Mouse (Mus musculus) liver, embryonic 11.5 days (tissue): Measurements from ENCODE around the gene Gm11437. TPM values are rescaled to one million over a fixed set of nuclear protein-coding genes. Genes with fewer than 3 reads are reported as not detected.

Experiments used
- ATAC-seq: fragments of 200-750 bp; cut with Nextera tagmentation; replicated peaks from 2 replicates; pipeline ENCODE4 v1.8.0; 2017; ENCODE audit warnings: moderate number of reproducible peaks, mild to moderate bottlenecking, moderate TSS enrichment, moderate library complexity; ENCODE audit not compliant: low FRiP score
- DNase-seq: peaks from one replicate; pipeline ENCODE4 v3.0.0-alpha.2; 2017; ENCODE audit warnings: low spot score
- H3K27ac ChIP-seq: fragments of 300-500 bp; sonication (generic); 2 replicates; pipeline ENCODE4 v1.5.1; 2014; ENCODE audit warnings: mild to moderate bottlenecking, low read depth, low read length, control low read depth
- H3K27me3 ChIP-seq: fragments of 300-500 bp; sonication (generic); replicated peaks from 2 replicates; pipeline ENCODE4 v1.6.1; 2014; ENCODE audit warnings: low read length, mixed read lengths; ENCODE audit not compliant: control insufficient read depth, insufficient read depth
- H3K36me3 ChIP-seq: fragments of 300-500 bp; sonication (generic); 2 replicates; pipeline ENCODE4 v1.6.1; 2014; ENCODE audit warnings: mild to moderate bottlenecking, low read length, moderate library complexity, mixed read lengths; ENCODE audit not compliant: control insufficient read depth, insufficient read depth
- H3K4me1 ChIP-seq: fragments of 300-500 bp; sonication (generic); replicated peaks from 2 replicates; pipeline ENCODE4 v1.6.1; 2014; ENCODE audit warnings: low read length, mixed read lengths; ENCODE audit not compliant: control insufficient read depth, insufficient read depth
- H3K4me2 ChIP-seq: fragments of 300-500 bp; sonication (generic); 2 replicates; pipeline ENCODE4 v1.6.1; 2014; ENCODE audit warnings: mild to moderate bottlenecking, control low read depth, moderate library complexity
- H3K4me3 ChIP-seq: fragments of 300-500 bp; sonication (generic); 2 replicates; pipeline ENCODE4 v1.5.1; 2014; ENCODE audit warnings: low read depth, low read length, control low read depth
- H3K9ac ChIP-seq: fragments of 300-500 bp; sonication (generic); 2 replicates; pipeline ENCODE4 v1.6.1; 2014; ENCODE audit warnings: low read depth, low read length, control low read depth
- H3K9me3 ChIP-seq: fragments of 300-500 bp; sonication (generic); 2 replicates; pipeline ENCODE4 v1.6.1; 2016; ENCODE audit warnings: low read length, inconsistent platforms, mixed read lengths; ENCODE audit not compliant: control insufficient read depth
- WGBS: fragments of 180-500 bp; shearing (Covaris S2); extraction: QIAGEN DNeasy Blood & Tissue Kit; methylation state at CpG from one replicate; pipeline ENCODE4 v1.1.7; 2014; 5-methylcytosine and 5-hydroxymethylcytosine counted together
- polyA plus RNA-seq: library from polyadenylated mRNA; unstranded; fragments of >200 nt; fragmentation: Nextera tagmentation; extraction: Ambion mirVana; gene quantifications from 2 replicates; pipeline ENCODE4 v1.2.1, GENCODE M21; 2014

Gene Gm11437
- polyA plus RNA-seq, 1 experiment from 2014 or later, result not detected

DNA sequence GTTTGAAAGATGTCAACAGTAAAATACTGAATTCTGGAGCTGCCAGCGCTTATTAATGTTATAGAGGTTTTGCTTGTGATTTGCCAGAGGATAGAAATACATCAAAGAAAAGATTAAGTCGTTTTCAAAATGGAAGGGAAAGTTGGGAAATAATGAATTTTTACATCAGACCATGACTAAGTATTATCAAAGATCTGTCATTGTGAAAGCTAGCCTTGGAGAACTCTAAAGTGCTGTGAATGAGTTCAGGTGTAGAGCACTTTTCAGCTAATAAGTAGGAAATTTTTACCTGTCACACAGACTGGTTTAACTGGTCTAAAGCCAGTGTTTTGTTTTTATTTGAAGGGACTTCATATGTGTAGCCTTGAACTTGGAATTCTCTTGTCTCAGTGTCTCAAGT is 14.0 kb upstream of the Gm11437 start:
- Histone ChIP-seq H3K36me3 (no peaks in the 10 kb centered on the region), H3K4me1 (peaks cover 20% of the 10 kb centered on the region), H3K9me3 (no peaks in the 10 kb centered on the region), H3K27ac (no peak overlapping the region), H3K9ac (peak overlapping the region; percentile 90; the same call in 1 of the 2 replicates), H3K4me2 (peak overlapping the region; percentile 82), H3K4me3 (peak overlapping the region; percentile 91), H3K27me3 (no peaks in the 10 kb centered on the region)
- no peak for ATAC-seq
- 68% methylated on average over 2 of the region's 2 CpGs for WGBS
- no peak for DNase-seq

GRCm38 (mm10) chr11:84179954-84180598 is 12.8 kb upstream of the Gm11437 start:
- no peaks in the 10 kb centered on the region for H3K27me3 ChIP-seq
- H3K4me1 ChIP-seq, result peaks cover 20% of the 10 kb centered on the region
- peak overlapping the region; percentile 82 for H3K4me2 ChIP-seq
- peak; percentile 85 for DNase-seq
- H3K27ac ChIP-seq, result peak overlapping the region; percentile 92
- no peaks in the 10 kb centered on the region for H3K9me3 ChIP-seq
- under 1% methylated on average over 42 of the region's 44 CpGs for WGBS
- H3K9ac ChIP-seq, result peak overlapping the region; percentile 90
- no peaks in the 10 kb centered on the region for H3K36me3 ChIP-seq
- ATAC-seq, result peak; percentile 57; the same call in 1 of the 2 replicates
- peak overlapping the region; percentile 91 for H3K4me3 ChIP-seq

DNA sequence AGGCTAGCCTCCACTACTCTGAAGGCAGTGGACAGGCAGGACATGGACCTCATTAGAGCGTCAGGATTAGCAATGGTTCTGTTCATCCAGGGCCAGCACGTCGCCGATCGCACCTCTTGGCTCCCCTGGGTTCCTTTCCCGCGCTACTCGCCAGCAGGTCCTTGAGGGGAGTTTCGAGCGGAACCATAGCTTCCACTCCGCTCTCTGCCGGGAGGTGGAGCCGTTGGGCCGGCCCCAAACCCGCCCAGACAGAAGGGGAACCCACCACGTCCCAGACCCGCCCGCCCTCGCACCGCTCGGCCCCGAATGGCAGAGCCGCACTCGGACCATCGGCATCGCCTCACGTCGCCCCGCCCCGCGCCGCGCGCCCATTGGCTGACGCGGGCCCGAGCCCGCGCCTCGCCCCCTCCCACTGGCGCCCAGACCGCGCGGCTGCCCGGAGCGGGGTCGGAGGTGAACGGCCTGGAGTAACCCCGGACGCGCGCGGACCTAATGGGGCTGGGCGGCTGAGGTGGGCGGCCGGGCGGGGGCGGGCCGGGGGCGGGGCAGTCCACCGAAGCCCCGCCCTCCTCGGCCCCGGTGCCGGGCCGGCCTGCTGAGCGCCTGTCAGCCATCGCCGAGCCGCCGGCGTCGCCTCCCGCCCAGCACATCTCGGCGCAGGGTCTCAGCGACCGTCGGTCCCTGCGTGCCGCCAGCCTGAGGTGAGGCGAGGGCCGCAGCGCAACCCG is 12.1 kb upstream of the Gm11437 start:
- WGBS, result under 1% methylated on average over 54 of the region's 85 CpGs
- DNase-seq, result peak; percentile 98
- Histone ChIP-seq H3K27ac (peak overlapping the region; percentile 92), H3K27me3 (no peaks in the 10 kb centered on the region), H3K4me3 (peak overlapping the region; percentile 91), H3K4me2 (peak overlapping the region; percentile 82), H3K36me3 (no peaks in the 10 kb centered on the region), H3K9me3 (no peaks in the 10 kb centered on the region), H3K9ac (peak overlapping the region; percentile 90), H3K4me1 (peaks cover 20% of the 10 kb centered on the region)
- ATAC-seq, result peak; percentile 97

DNA sequence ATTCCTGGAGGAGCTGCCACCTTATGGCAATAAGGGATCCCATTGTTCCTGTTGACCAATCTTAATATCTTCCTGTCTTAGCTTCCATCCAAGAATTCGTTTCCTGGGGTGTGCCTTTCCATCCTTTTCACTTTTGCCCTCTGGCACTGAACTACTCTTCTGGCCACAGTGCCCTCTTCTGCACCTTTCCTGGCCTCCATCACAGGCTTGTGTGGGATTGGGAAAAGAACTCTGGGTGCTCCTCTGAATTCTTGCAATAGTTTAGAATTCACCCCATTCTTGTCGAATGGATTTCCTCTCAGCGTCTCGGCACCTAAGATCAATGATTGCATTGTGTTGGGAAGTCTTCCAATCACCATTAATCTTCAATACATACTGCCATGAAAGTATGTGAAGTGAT is 11.3 kb upstream of the Gm11437 start:
- Histone ChIP-seq H3K9ac (peak overlapping the region; percentile 90), H3K4me1 (peaks cover 20% of the 10 kb centered on the region)

GRCm38 (mm10) chr11:84172539-84173435 is 5.5 kb upstream of the Gm11437 start:
- H3K27ac ChIP-seq, result no peak overlapping the region
- no peak overlapping the region for H3K9ac ChIP-seq
- H3K9me3 ChIP-seq, result no peaks in the 10 kb centered on the region
- no peak for ATAC-seq
- H3K36me3 ChIP-seq, result no peaks in the 10 kb centered on the region
- no peak overlapping the region for H3K4me2 ChIP-seq
- H3K4me3 ChIP-seq, result no peak overlapping the region
- H3K4me1 ChIP-seq, result peaks cover 5% of the 10 kb centered on the region; the same call in 1 of the 2 replicates
- 68% methylated on average over 11 of the region's 11 CpGs for WGBS
- H3K27me3 ChIP-seq, result no peaks in the 10 kb centered on the region
- no peak for DNase-seq

More for the DNA sequence above, 11.3 kb upstream of the Gm11437 start:
- Histone ChIP-seq H3K4me3 (peak overlapping the region; percentile 91), H3K36me3 (no peaks in the 10 kb centered on the region), H3K9me3 (no peaks in the 10 kb centered on the region), H3K27me3 (no peaks in the 10 kb centered on the region), H3K27ac (no peak overlapping the region), H3K4me2 (peak overlapping the region; percentile 82)
- 42% methylated on average over 4 of the region's 4 CpGs for WGBS
- ATAC-seq (no peak), DNase-seq (no peak)

DNA sequence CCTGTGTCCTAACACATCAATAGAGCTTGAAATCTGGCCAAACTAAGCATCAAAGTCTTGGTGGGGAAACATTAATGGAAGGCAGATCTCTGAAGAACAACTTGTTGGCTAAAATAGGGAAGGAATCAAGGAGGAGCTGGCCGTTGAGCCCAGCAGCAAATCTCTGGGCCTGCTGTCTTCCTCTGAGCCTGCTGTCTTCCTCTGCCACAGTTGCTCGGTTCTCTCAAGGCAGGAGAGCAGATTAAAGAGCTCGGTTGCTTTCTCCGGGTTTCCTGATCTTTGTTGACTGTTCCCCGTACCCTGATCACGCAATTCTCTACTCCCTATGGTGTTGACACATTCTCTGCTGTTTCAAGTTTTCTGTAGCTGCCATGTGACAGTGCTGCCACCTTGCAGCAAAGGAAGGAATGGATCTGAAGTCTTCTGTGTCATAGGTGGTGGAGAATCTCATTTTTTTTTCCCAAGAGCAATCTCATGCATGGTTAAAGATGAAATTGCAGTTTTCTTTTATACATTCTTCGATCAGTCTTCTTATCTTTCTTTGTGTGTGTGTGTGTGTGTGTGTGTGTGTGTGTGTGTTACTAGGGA is 1.5 kb upstream of the Gm11437 start:
- Histone ChIP-seq H3K36me3 (no peaks in the 10 kb centered on the region), H3K9ac (no peak overlapping the region), H3K27ac (no peak overlapping the region), H3K4me3 (no peak overlapping the region), H3K4me2 (0 out of 2 replicates have a peak overlapping the region, but pooled peaks have one; percentile 26), H3K4me1 (peaks cover 5% of the 10 kb centered on the region; the same call in 1 of the 2 replicates), H3K27me3 (no peaks in the 10 kb centered on the region), H3K9me3 (no peaks in the 10 kb centered on the region)
- WGBS, result 22% methylated on average over 7 of the region's 7 CpGs
- DNase-seq (no peak), ATAC-seq (no peak)

DNA sequence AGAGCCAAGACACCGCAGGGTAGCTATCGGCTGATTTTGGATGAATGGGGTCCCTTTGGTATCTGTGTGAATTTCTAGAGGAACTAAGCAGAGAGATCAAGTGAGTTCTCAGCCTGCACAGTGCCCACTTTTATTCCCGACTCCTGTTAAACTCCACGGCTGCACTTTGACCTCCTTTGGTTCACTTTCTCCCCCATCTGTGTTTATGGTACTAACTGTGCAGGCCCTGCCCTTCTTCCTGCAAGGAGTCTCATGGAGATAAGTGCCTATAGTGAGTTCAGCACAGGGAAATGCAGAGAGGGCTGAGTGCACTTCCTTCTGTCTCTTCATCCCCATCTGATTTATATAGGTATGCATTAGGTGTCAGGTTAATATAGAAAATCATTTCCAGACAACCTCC is 2.7 kb downstream of the Gm11437 start:
- no peaks in the 10 kb centered on the region for H3K4me1 ChIP-seq
- DNase-seq (no peak), ATAC-seq (no peak)
- no peaks in the 10 kb centered on the region for H3K27me3 ChIP-seq
- H3K36me3 ChIP-seq, result no peaks in the 10 kb centered on the region
- WGBS, result 72% methylated on average over 4 of the region's 4 CpGs
- no peak overlapping the region for H3K4me3 ChIP-seq
- no peaks in the 10 kb centered on the region for H3K9me3 ChIP-seq
- H3K27ac ChIP-seq, result no peak overlapping the region
- H3K4me2 ChIP-seq, result no peak overlapping the region
- H3K9ac ChIP-seq, result no peak overlapping the region

GRCm38 (mm10) chr11:84164123-84164522 is 3.2 kb downstream of the Gm11437 start:
- H3K27ac ChIP-seq, result no peak overlapping the region
- H3K27me3 ChIP-seq, result no peaks in the 10 kb centered on the region
- H3K36me3 ChIP-seq, result no peaks in the 10 kb centered on the region
- H3K9me3 ChIP-seq, result no peaks in the 10 kb centered on the region
- WGBS, result 80% methylated on average over 6 of the region's 6 CpGs
- H3K4me1 ChIP-seq, result no peaks in the 10 kb centered on the region
- no peak overlapping the region for H3K4me2 ChIP-seq
- H3K9ac ChIP-seq, result no peak overlapping the region
- H3K4me3 ChIP-seq, result no peak overlapping the region
- ATAC-seq (no peak), DNase-seq (no peak)
